Mouse (Mus musculus) left cerebral cortex, postnatal 25 days (tissue): Measurements from ENCODE around the gene Dtd1. TPM values are rescaled to one million over a fixed set of nuclear protein-coding genes. Genes with fewer than 3 reads are reported as not detected.

Experiments used
- DNase-seq, 2 experiments: peaks; one replicate each; pipeline ENCODE4 v3.0.0; 2022; ENCODE audit warnings: low spot score in 2 of 2, mixed read lengths in 1 of 2
- intact Hi-C: fragments of 180-260 bp; cut with DNase I; formaldehyde crosslinking; loops from one replicate; pipeline ENCODE4 v1.15.1; 2025
- total RNA-seq, 2 experiments: library from RNA; stranded (reverse); gene quantifications; 2 replicates each; pipeline ENCODE4 v1.2.3; 2021

Gene Dtd1
- total RNA-seq, 2 experiments from 2014 or later, result 57.8 to 58.3 TPM

- intact Hi-C loops, result no loop called here
- no peak for DNase-seq
These were observed 98.3 kb downstream of the Dtd1 start for GRCm38 (mm10) chr2:144698046-144698445.

DNA sequence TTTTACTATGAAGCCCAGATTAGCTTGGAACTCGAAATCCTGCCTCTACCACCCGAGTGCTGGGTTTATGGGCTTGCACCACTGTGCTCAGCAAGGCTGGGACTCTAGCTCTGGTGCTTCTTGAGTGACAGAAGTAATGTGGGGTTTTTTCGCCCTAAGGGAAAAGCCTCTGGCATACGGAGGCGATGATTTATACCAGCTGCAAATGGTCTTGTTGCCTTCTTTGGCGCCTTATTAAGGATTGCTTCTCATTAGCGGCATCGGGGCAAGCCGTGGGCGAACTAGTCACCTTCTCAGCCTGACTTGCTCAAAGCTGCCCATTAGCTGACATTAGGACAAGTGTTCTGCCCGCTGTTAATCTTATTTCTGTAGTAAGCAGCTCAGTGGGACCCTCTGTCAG, 100.9 kb downstream of the Dtd1 start:
- intact Hi-C loops, result no loop called here
- DNase-seq, result no peak

DNA sequence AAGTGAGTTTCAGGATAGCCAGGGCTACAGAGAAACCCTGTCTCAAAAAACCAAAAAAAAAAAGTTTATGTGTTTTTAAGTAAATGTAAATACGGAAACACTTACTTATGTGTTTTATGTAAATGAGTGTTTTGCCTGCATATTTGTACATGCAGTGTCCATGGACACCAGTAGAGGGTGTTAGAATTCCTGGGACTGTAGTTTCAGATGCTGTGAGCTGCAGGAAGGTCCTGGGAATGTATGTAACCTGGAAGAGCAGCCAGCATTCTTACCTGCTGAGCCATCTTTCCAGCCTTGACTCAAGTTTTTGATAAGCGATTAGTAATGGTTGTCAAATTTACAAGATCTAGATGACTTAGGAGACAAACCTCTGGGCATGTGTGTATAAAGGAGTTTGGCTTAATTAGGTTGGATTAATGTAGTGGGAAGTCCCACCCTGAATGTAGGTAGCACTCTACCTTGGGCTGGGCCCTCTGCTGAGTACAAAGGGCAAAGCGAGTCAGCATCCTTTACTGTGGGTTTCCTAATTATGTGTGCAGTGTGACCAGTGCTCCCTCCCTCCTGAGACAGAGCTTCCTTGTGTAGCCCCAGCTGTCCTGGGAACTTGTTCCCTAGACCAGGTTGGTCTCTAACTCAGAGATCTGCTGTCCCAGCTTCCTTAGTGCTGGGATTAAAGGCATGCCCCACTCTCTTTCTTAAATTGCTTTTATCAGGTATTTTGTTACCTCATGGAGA, 101.9 kb downstream of the Dtd1 start:
- DNase-seq, result no peak

GRCm38 (mm10) chr2:144709285-144709684, 109.6 kb downstream of the Dtd1 start:
- no peak for DNase-seq
- intact Hi-C loops, result no loop called here

More for the DNA sequence above, 101.9 kb downstream of the Dtd1 start:
- intact Hi-C loops, result no loop called here

DNA sequence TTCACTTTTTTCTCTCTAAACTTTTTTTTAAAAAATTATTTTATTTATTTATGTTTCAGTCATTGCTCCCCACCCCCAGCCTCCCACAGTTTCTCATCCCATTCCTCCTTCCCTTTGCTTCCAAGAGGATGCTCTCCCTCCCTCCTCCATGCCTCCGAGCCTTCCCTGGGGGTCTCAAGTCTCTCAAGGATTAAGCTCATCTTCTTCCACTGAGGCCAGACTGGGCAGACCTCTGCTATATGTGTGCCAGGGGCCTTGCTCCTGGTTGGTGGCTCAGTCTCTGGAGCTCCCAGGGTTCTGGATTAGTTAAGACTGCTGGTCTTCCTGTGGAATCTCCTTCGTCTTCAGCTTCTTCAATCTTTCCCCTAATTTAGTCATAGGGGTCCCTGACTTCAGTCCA, 110.0 kb downstream of the Dtd1 start:
- DNase-seq, result no peak
- intact Hi-C loops, result no loop called here

GRCm38 (mm10) chr2:144714596-144714995, 114.9 kb downstream of the Dtd1 start:
- intact Hi-C loops, result no loop called here
- no peak for DNase-seq

- no peak for DNase-seq
- intact Hi-C loops, result no loop called here
These were observed 115.6 kb downstream of the Dtd1 start for GRCm38 (mm10) chr2:144715211-144715768.

GRCm38 (mm10) chr2:144716248-144716647, 116.6 kb downstream of the Dtd1 start:
- intact Hi-C loops, result no loop called here
- DNase-seq, result no peak

DNA sequence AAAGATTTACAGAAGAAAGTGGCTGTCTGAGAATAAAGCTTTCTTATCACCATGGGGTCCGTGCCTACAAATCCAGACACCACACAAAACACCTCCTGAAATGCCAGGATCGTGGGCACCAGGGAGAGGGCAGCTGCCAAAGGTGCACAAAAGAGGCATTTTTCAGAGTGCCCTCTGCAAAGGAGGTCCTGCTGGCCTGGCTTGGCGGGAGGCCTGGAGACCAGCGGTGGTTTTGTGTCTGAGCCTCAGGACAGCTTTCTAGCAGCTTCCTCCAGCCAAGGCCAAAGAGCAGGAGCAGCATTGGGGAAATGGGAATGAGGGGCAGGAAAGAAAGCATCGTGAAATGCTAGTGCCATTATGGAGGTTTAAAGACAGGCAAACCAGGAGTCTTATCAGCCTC, 118.6 kb downstream of the Dtd1 start:
- intact Hi-C loops, result no loop called here
- no peak for DNase-seq

- no peak for DNase-seq
- intact Hi-C loops, result no loop called here
These were observed 119.6 kb downstream of the Dtd1 start for GRCm38 (mm10) chr2:144719294-144719693.

- no peak for DNase-seq
- intact Hi-C loops, result no loop called here
These were observed 120.0 kb downstream of the Dtd1 start for GRCm38 (mm10) chr2:144719718-144720117.

GRCm38 (mm10) chr2:144720407-144720959, 120.8 kb downstream of the Dtd1 start:
- DNase-seq, result no peak
- intact Hi-C loops, result no loop called here

DNA sequence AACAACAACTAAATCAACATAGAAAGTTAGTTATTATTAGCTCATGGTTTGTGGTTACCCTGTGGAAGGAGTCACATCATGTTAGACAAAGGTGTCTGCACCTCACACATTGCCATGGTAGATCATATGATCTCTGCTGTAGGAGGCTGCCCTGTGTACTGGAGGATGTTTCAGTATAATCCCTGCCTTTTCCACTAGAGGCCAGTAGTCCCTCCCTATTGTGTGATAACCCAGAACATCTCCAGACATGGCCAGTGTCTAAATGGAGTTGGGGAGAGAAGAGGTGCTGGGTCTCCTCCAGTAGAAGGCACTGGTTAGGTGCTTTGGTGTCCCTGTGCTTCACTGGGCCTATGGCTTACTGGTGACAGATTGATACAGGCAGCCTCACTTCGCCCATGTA, 125.0 kb downstream of the Dtd1 start:
- intact Hi-C loops, result no loop called here
- no peak for DNase-seq

GRCm38 (mm10) chr2:144727136-144727535, 127.4 kb downstream of the Dtd1 start:
- intact Hi-C loops, result no loop called here
- DNase-seq, result no peak

DNA sequence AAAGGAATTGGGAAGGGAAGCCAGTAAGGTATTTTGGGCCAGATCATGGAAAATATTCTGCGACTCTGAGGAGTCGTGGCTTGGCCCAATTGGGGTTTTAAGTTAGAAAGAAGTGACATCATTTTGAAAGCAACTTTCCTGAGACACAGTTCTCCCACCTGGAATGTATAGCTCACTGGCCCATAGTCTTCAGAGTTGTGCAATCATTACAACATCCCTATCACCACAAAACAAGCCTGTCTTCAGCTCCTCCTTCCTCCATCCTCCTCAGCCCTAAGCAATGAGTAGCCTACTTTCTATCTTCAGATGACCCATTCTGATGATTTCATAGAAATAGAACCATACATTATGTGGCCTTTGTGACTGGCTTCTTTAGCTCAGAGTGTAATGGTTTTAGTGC, 130.1 kb downstream of the Dtd1 start:
- intact Hi-C loops, result no loop called here

DNA sequence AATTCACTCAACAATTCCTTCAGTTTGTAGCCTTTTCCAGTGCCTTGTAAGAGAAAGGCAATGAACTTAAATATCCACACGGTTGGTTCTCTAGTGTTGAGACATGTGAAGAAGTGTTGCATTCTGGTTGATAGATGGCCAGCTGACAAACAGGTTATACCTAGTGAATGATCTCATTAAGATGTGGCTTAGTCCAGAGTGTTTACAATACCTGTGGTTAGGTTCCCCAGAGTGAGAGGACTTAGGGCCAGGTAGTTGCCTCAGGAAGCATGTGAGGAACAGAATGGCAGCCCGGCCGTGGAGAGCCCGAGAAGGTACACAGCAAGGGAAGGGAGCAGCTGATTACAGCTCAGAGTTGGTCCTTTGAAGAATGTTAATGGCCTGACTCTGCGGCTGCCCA, 138.5 kb downstream of the Dtd1 start:
- no peak for DNase-seq
- intact Hi-C loops, result no loop called here

More for the DNA sequence above, 130.1 kb downstream of the Dtd1 start:
- DNase-seq, result no peak

- intact Hi-C loops, result no loop called here
- no peak for DNase-seq
These were observed 138.9 kb downstream of the Dtd1 start for GRCm38 (mm10) chr2:144738576-144738975.

DNA sequence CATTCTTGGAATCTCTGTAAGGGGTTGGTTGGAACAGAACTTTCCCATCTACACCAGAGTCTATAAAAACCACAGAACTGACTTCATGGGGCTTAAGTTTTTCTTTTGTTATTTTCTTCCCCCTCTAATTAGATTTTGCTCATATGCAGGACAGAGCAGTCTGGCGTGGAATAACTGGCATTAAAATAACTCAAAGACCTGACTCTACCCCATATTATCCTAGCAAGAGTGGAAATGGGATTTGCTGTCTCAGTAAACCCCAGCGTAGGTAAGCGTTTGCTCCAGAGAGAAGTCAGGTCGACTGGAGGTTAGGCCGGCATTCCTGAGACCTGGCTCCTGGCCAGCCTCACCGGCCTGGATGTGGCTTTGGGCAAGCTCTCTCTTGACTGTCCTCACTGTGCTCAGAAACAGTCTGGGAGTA, 140.9 kb downstream of the Dtd1 start:
- intact Hi-C loops, result no loop called here
- DNase-seq, result no peak

- intact Hi-C loops, result no loop called here
- DNase-seq, result no peak
These were observed 142.3 kb downstream of the Dtd1 start for GRCm38 (mm10) chr2:144741973-144742372.

DNA sequence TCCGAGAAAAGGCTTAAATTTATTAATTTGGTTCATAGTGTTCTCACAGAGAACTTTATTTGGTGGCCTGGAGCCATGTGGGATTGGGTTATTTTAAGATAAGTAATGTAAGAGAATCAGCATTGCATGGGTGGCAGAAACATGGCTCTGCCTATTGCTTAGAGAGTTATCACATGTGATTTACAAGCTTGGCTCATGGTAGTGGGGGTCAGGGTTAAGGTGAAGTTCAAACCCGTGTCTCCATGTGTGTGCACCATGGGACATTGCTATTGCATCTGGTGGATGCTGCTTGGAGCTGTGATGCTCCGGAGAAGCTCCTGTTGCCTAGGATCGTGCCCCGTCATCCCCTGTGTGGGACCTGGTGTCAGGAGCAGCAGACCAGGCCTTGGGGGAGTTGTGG, 143.6 kb downstream of the Dtd1 start:
- intact Hi-C loops, result no loop called here
- no peak for DNase-seq

- no peak for DNase-seq
- intact Hi-C loops, result no loop called here
These were observed 145.6 kb downstream of the Dtd1 start for GRCm38 (mm10) chr2:144745266-144745665.
